Mouse (Mus musculus) ES-Bruce4 (cell line): ENCODE results near the gene Uhrf1bp1.

Experiments used
- CTCF ChIP-seq: IDR thresholded peaks from one replicate; pipeline ENCODE4 v1.8.1; 2011; ENCODE audit warnings: low read depth, low read length
- POLR2A ChIP-seq: IDR thresholded peaks from one replicate; pipeline ENCODE4 v1.8.1; 2011; ENCODE audit warnings: low read length; ENCODE audit not compliant: insufficient read depth

GRCm38 (mm10) chr17:27810569-27811331, 45.5 kb upstream of the Uhrf1bp1 start:
- TF ChIP-seq CTCF (no peak), POLR2A (no peak)
